In the genomic region with DNA sequence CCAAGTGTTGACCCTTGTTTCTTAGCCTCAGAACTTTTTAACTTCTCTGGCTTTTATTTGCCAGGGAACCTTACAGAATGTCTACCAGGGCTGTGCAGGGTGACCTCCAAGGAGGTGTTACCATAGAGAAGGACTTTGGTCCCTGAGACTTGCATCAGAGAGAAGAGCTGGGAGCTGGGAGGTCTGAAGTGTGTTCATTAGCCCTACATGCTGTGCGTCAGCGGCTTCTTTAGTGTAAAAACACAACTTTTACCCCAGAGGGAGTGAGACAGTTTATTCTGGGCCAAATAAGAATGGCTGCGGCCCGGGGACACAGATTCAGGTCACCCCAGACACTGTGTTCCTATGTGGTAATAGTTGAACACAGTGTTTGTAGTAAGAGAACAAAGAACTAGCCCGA, we compare ENCODE assay signal across 16 mouse cellular contexts.
DNase-seq lines count a peak whose midpoint lies in the region; ATAC-seq and TF ChIP-seq lines count a peak whose summit lies in the region.
"Had no signal": no experiment of that assay in that cellular context is flagged by ENCODE, and none has a peak within 500 bp of the region (broad histone marks: within the 10 kb centered on the region; RNA-seq: fewer than 3 reads in every experiment).

No protein-coding gene starts in this region.

- H3K9ac ChIP-seq in intestine, embryonic 15.5 days, result no peak overlapping the region
- H3K9ac ChIP-seq in kidney, embryonic 16.5 days (replicated peaks; ENCODE audit: low read length), result no peak overlapping the region
- no peak overlapping the region for H3K9ac ChIP-seq in midbrain, embryonic 14.5 days (replicated peaks; ENCODE audit: low read length)
- H3K9ac ChIP-seq: liver, embryonic 13.5 days had no signal

- H3K4me1 ChIP-seq in brown adipose tissue, adult 24 weeks (ENCODE audit: control insufficient read depth, insufficient read depth, insufficient read length, low read length), result peaks cover 18% of the 10 kb centered on the region
- H3K4me1 ChIP-seq in intestine, embryonic 15.5 days (replicated peaks), result no peaks in the 10 kb centered on the region
- peaks cover 10% of the 10 kb centered on the region; the same call in 1 of the 2 replicates for H3K4me1 ChIP-seq in kidney, embryonic 16.5 days (ENCODE audit: insufficient read depth, low read length)
- no peaks in the 10 kb centered on the region for H3K4me1 ChIP-seq in midbrain, embryonic 14.5 days (ENCODE audit: control insufficient read depth, insufficient read depth, low read length)

- no peaks in the 10 kb centered on the region for H3K36me3 ChIP-seq in intestine, embryonic 15.5 days
- H3K36me3 ChIP-seq in kidney, embryonic 16.5 days (ENCODE audit: insufficient read depth, low read length), result no peaks in the 10 kb centered on the region
- no peaks in the 10 kb centered on the region for H3K36me3 ChIP-seq in midbrain, embryonic 14.5 days (ENCODE audit: control insufficient read depth, insufficient read depth, low read length)
- H3K36me3 ChIP-seq: liver, embryonic 13.5 days had no signal

- no peak overlapping the region for H3K4me3 ChIP-seq in gastrocnemius, adult 2 months
- H3K4me3 ChIP-seq in brown adipose tissue, adult 24 weeks (ENCODE audit: insufficient read depth, low read depth, low read length), result no peak overlapping the region
- no peak overlapping the region for H3K4me3 ChIP-seq in intestine, embryonic 15.5 days (replicated peaks)
- H3K4me3 ChIP-seq in kidney, embryonic 16.5 days (ENCODE audit: low read length), result no peak overlapping the region
- no peak overlapping the region for H3K4me3 ChIP-seq in midbrain, embryonic 14.5 days (replicated peaks; ENCODE audit: low read depth, low read length)
- H3K4me3 ChIP-seq: liver, embryonic 13.5 days had no signal

- H3K27ac ChIP-seq in gastrocnemius, adult 2 months, result peak overlapping the region; percentile 17; the same call in 1 of the 2 replicates
- H3K27ac ChIP-seq in brown adipose tissue, adult 24 weeks (replicated peaks; ENCODE audit: low read depth, low read length), result peak overlapping the region; percentile 66
- H3K27ac ChIP-seq in intestine, embryonic 15.5 days, result no peak overlapping the region
- peak overlapping the region; percentile 76 for H3K27ac ChIP-seq in kidney, embryonic 16.5 days (ENCODE audit: low read length)
- H3K27ac ChIP-seq in midbrain, embryonic 14.5 days (replicated peaks; ENCODE audit: low read depth, low read length), result no peak overlapping the region
- H3K27ac ChIP-seq: liver, embryonic 13.5 days had no signal

- TF ChIP-seq CTCF in gastrocnemius, adult 2 months (IDR thresholded peaks at IDR 0.05), result no peak

- H3K9me3 ChIP-seq in intestine, embryonic 15.5 days, result no peaks in the 10 kb centered on the region
- no peaks in the 10 kb centered on the region for H3K9me3 ChIP-seq in kidney, embryonic 16.5 days (ENCODE audit: low read length)
- no peaks in the 10 kb centered on the region for H3K9me3 ChIP-seq in midbrain, embryonic 14.5 days (ENCODE audit: control insufficient read depth, low read length)
- H3K9me3 ChIP-seq: liver, embryonic 13.5 days had no signal

- WGBS in intestine, embryonic 15.5 days, result 83% methylated on average over 5 of the region's 5 CpGs
- 80% methylated on average over 5 of the region's 5 CpGs for WGBS in kidney, embryonic 16.5 days
- WGBS in midbrain, embryonic 14.5 days, result 91% methylated on average over 5 of the region's 5 CpGs

- H3K27me3 ChIP-seq in intestine, embryonic 15.5 days (replicated peaks), result no peaks in the 10 kb centered on the region
- no peaks in the 10 kb centered on the region for H3K27me3 ChIP-seq in kidney, embryonic 16.5 days (ENCODE audit: insufficient read depth, low read length)
- no peaks in the 10 kb centered on the region for H3K27me3 ChIP-seq in midbrain, embryonic 14.5 days (ENCODE audit: control insufficient read depth, insufficient read depth, low read length)
- H3K27me3 ChIP-seq: liver, embryonic 13.5 days had no signal

- no peak for DNase-seq in gastrocnemius, adult 2 months
- DNase-seq in gastrocnemius, postnatal 4 days (ENCODE audit: low spot score in 2 of 2), result no peak
- DNase-seq in urinary bladder, postnatal 36 days (ENCODE audit: low spot score in 2 of 2), result no peak
- no peak for DNase-seq in urinary bladder, postnatal 4 days (ENCODE audit: low spot score in 2 of 2)
- no peak for DNase-seq in midbrain, embryonic 14.5 days
- DNase-seq: cerebellum, adult 9-11 months; embryo, embryonic 11 days; heart, postnatal 14 days; left cerebral cortex, postnatal 4 days; liver, embryonic 13.5 days had no signal

- peak; percentile 75 for ATAC-seq in intestine, embryonic 15.5 days
- ATAC-seq in kidney, embryonic 16.5 days (ENCODE audit: low FRiP score, low TSS enrichment), result peak; percentile 93
- no peak for ATAC-seq in midbrain, embryonic 14.5 days (ENCODE audit: low FRiP score, low TSS enrichment)
- ATAC-seq: hindbrain, embryonic 16.5 days; midbrain, embryonic 16.5 days had no signal

- intact Hi-C loops in gastrocnemius, adult 2 months (cut with DNase I), result no loop called here

- H3K4me2 ChIP-seq in intestine, embryonic 15.5 days (replicated peaks), result no peak overlapping the region
- H3K4me2 ChIP-seq in kidney, embryonic 16.5 days (replicated peaks; ENCODE audit: low read depth, low read length), result no peak overlapping the region
- no peak overlapping the region for H3K4me2 ChIP-seq in midbrain, embryonic 14.5 days (ENCODE audit: low read length)
- H3K4me2 ChIP-seq: heart, embryonic 11.5 days; liver, embryonic 13.5 days had no signal

Comparison
In these comparisons a context has a peak if more than half of its experiments do, and no peak if none do; other contexts are left out.
1. H3K27ac ChIP-seq: peak in gastrocnemius, adult 2 months (single experiment), brown adipose tissue, adult 24 weeks (single experiment) and kidney, embryonic 16.5 days (single experiment); none in intestine, embryonic 15.5 days (single experiment) and midbrain, embryonic 14.5 days (single experiment).